Mouse (Mus musculus): Measurements from ENCODE around the gene Rptor.

Gene Rptor

DNA sequence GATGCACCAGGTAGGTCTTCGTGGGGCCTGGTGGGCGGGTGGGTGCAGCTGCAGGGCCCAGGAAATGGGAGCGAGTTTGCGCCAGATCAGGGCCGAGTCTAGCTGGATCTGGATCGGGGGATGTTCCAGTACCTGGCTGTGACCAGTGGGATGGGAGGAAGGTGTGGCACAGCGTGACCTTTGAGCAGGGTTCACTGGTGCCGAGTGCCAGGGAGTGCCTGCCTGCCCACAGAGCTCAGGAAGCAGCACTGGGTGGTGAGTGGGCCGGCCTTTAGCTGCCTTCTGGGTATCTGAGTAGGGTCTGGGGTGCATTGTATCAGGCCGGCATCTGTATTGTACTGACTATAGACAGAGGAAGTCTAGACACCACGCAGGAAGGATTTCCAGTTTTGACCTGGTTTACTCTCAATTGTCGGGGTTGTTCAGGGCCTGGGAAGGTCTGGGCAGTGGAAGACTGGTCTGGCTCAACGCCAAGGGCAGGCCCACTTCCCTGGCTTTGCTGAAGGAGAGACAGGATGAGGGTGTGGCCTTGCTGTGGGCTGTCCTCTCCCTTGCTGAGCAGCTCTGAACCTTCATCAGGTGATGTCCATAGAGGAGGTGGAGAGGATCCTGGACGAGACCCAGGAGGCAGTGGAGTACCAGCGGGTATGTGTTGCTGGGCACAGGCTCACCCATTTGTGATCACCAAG lies 313.5 kb downstream of the Rptor start:
- no peak for DNase-seq

DNA sequence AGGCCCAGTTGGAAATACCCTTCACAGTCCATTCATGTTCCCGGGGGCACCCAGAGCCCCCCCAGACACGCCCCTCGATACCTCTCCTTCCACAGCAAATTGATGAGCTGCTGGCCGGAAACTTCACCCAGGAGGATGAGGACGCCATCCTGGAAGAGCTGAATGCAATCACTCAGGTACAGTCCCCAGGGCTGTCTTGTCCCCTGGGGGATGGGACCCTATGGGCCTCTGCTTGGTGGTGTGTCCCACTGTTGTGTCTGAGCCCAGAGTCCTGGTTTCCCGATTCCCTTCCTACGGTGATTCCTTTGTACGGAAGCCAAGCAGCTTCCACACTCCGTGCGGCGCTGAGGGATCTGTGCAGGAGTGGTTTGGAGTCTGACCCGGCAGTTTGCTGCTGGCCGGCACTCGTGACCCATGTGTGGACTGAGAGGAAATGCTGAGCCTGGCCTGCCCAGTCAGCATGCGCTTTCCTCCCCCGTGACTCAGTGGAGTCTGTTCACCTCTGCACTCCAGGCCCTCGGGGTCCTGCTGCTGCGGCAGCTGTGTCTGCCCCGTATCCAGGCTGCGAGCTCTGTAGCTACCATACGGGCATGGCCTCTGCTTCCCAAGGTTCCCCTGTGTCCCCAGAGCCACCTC lies 314.2 kb downstream of the Rptor start:
- no peak for DNase-seq

DNA sequence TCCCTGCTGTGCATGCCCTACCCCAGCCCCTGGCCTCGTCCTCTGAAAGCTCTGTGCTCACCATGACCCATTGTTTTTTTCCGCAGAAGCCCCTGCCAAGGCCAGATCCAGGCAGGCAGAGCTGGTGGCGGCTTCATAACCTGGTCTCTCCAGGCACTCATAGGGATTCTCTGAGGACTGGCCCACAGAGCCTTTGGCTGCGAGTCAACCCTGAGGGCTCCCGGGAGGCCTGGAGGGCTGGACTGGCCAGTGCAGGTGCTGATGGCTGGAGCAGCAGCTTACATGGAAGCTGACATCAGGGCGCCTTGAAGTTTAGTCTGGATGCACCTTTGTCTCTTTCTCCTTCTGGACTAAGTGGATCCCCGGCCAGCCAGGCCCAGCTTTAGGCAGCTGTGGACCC lies 315.8 kb downstream of the Rptor start:
- DNase-seq: no peak

DNA sequence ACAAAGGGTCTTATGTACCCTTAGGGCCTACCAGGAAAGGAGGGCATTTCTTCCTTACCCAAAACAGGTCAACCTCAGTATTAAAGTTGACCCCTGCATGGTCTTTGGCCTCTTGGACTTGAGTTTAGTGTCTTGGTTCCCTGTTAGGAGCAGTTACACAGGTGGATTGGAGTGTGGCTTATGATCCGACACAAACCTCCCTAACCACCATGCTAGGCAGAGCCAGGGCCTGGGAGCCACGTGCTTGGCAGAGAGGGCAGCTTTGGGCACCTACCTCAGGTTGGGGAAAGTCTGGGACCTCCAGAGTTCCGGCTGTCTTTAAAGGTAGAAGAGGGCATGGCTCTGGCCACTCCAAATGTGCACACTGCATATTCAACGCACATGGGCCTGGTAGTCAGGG lies 316.7 kb downstream of the Rptor start:
- no peak for DNase-seq

DNA sequence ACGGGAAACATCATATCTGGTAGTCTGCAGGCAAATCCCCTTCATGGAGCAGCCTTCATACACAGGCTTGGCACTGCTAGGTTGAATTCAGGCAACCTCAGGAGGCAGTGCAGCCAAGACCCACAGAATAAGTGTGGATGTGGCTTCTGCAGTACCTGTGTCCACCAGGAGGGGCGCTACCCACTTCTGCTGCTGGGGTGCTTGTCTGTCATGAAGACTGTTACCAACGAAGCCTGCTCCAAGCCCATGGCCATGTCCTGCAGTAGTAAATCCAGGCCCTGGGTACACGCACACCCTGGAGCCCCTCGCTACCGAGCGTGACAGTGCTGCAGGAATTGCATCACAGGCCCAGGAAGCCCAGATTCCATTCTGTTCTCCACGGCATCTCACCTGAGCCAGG lies 317.2 kb downstream of the Rptor start:
- no peak for DNase-seq

DNA sequence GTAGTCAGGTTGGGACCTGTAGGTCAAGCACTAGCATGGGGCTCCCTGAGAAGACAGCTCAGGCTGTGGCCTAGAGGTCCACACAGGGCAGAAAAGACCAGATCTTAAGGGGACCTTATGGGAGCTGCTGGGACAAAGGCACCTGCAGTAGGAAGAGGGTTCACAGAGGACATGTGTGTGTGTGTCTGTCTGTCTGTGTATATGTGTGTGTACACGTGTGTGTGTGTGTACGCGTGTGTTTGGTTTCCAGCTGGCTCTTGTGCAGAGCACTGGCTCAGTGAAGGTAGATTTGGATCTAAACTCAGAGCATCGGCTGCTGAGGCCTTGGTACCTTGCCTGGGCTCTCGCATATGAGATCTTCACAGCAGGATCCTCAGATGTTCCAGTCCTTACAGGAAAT lies 318.0 kb downstream of the Rptor start:
- no peak for DNase-seq

DNA sequence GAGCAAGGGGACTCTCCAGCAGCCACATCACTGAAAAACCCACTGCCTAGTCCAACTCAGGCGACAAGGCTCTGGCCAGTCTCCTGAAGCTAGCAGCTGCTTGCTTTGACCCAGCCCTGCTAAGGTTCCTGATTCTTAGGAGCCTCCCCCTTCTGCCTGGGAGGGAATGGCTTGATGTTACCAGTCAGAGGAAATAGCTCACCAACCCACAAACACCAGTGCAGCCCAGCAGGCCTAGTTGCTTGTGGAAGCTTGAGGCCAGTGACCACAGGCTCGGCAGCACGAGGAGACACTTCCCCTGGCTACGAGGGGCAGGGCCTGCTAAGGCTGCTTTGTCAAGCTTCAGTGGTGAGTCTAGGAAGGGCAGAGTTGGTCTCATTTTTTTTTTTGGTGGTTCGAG lies 322.5 kb downstream of the Rptor start:
- no peak for DNase-seq

DNA sequence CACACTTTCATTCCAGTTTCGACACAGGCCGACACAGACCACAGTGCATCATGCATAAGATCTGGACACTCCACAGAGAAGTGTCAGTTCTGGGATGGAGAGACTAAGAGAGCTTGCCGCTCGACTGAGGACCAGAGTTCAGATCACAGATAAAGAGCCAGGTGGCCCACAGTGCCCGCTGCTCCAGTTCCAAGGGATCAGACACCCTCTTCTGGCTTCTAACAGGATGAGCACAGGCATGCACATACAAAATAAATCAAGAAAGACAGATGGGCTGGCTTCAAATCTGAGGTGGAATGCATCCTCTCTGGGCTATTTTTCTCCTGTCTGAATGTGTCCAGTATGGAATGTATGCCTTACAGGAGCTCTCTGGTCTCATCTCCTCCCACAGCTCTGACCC lies 324.1 kb downstream of the Rptor start:
- DNase-seq: no peak

DNA sequence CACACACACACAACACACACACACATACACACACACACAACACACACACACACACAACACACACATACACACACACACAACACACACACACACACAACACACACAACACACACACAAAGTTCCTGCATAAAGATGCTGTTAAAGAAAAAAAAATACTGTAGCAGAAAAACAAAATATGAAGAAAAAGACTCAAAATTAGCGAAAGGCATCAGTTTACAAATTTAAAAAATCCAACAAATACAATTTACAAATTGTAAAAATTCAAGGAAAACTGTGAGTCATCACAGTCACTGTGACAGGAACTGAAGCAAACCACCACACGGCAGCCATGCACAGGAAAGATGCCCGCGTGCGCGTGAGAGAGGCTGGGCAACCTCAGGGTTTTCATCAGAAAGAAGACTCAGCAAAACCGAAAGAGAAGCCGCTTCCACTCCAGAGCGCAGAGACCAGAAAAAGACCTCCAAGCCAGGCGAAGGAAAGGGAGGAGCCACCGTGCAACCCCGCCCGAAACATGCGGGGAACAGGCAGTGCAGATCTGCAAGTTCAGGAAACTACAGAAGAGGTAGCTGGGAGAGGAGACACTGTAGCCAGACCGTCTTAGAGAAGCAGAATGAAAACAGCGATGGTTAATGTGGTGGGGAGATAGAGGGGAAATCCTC lies 325.4 kb downstream of the Rptor start:
- DNase-seq: no peak

DNA sequence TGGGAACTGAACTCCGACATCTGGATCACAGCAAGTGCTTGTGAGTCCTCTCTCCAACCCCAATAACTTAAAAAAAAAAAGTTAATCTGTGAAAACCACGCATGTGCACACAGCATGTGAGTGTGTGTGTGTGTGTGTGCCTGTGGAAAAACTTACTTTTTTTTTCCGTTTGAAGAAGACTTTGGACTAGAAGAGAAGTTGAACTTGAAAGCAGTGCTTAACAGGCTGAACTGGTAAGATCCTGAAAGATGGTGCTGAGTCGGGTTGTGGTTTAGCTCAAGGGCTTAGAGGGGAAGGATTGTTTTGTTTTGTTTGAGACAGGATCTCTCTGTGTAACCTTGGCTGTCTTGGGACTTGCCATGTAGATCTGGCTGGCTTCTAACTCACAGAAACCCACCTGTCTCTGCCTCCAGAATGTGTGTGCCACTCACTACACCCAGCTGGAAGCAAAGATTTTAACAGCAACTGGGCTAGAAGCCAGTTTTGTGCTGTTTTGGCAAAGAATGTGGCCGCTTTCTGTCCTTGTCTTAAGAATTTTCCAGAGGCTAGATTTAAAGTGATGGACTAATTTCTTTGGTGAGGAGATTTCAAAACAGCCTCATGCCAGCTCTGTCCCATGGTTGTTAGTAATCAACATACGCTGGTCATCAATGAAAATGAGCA lies 327.0 kb downstream of the Rptor start:
- no peak for DNase-seq

DNA sequence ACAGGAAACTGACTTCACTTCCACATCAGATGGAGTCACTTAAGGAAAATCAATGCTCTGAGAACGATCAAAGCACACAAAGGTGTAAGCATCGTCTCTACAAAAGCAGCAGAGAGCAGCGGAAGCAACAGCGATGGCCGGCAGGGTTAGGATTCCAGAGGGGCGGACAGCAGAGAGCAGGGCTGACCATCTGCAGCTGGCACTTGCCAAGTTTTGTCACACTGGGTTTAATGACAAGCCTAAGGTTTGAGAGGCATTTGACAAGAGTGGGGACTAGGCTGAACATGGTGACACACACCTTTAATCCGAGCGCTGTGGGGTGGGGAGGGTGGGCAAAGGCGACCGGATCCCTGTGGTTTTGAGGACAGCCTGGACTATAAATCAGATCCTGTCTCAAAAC lies 329.1 kb downstream of the Rptor start:
- DNase-seq: no peak

DNA sequence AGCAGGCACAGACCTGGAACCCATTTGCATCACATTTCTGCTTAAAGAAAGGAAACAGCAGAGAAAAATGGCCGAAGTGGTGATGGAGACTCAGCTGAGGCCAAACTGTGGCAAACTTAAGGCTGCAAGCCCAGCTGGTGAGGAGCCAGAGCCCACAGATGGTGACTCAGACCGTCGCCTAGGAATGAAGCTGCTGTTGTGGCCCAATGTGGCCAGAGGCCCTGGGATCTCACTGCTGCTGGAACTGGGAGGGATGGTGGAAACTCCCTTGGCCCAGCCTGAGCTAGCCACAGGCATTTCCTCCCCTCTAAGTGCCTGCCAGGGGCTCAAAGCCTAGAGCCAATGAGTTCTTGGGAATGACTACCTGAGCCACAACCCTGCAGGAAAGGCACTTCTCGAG lies 330.4 kb downstream of the Rptor start:
- DNase-seq: no peak

DNA sequence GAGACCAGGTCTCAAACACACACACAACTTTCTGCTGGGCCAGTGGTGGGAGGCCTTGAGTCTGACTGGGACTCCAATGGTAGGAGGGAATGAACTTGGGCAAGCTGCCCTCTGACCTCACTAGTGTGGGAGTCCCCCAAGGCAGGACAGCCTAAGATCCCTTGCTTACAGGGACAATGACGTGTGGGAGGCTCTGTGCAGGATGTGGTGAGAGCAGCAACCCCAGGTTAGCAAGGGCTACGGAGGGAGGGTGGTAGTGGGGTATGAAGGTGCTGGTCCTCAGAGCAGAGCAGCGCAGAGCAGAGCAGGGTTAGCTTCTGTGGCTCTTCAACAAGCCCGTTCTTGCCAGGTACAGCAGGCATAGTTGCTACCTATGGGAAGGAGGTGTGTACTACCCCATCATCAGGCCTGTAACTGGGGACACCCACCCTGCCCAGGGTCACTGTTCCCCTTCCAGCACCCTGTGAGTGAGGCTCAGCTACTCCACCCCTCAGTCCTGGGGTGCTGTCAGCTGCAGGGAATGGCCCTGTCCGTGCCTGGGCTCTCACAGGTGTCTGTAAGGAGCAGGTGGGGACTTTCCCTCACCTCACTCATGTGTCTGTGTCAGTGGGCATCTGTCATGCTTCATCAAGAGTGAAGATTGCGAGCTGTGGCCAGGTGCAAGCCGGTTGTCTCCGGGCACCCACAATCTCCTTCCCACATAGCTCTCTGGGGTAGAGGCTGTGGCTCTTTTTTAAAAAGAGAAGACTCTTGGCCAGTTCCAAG lies 331.3 kb downstream of the Rptor start:
- DNase-seq: no peak

DNA sequence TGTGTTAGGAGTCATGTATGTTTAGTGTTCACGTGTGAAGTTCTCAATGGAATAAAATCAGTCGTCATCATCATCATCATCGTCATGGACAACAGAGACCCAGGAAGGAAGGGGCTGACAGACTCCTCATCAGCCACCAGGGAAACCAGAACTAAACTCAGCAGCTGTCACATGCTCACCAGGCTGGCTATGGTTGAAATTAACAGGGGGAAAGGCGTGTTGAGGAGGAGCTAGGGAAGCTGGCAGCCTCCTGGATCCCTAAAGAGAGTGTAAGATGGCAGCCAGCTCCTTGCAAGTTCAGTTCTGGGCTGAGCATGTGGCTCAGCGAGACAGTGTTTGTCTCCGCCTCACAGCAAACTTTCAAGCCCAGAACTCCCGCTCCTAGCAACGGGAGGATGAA lies 332.1 kb downstream of the Rptor start:
- DNase-seq: no peak

DNA sequence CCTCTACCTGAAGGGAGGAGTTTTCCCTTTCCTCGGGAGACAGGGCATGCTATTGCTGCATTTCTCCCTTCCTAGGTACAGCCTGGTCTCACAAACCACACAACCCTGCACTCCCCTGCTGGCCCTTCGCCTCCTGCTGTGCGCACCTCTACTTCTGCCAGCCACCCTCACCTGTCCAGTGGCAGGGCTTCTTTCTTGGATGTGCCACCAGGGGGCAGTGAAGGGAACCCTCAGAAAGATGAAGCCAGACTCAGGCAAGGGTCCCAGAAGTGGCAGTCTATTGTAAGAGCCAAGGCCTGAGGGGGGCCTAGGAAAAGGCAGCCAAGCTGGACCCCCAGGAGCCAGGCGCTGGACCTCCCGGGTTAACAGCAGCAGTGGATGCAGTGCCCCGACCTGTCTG lies 332.8 kb downstream of the Rptor start:
- peak; percentile 70 for DNase-seq

DNA sequence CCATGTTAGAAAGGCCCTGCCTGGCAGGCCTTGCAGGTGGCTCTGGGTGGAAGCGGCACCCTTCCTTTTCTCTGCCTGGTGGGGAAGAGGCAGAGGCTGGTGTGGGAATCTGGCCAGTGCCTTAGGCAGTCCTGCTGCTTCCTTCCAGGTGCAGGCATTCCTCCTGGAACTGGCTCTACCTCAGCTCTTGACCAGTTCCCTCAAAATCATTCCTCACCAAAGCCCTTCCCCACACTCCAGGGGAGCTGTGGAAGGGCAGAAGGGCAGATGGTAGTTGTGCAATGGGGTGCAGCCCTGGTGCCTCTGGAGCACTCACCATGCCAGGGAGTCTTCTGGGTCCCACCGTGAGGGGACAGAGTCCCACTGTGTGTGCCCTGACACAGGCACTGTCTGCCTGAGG lies 333.8 kb downstream of the Rptor start:
- DNase-seq: no peak

DNA sequence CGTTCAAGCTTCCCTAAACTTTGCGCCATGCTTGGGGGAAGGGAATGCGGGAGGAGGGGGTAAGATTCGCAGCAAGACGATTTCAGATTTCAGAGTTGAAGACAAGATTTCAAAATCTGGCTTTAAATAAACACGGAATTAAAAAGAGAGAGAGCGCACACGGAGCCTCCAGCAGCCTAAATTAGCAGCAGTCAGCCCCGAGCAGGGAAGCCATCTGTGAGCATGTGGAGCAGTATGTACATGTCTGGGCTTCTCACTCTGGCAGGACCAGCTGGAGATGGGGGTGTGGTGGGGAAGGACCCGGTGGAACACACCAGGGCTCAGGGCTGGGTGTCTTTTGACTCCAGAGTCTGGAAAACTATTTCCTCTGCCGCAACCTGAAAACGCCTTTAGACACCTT lies 334.5 kb downstream of the Rptor start:
- DNase-seq: no peak

DNA sequence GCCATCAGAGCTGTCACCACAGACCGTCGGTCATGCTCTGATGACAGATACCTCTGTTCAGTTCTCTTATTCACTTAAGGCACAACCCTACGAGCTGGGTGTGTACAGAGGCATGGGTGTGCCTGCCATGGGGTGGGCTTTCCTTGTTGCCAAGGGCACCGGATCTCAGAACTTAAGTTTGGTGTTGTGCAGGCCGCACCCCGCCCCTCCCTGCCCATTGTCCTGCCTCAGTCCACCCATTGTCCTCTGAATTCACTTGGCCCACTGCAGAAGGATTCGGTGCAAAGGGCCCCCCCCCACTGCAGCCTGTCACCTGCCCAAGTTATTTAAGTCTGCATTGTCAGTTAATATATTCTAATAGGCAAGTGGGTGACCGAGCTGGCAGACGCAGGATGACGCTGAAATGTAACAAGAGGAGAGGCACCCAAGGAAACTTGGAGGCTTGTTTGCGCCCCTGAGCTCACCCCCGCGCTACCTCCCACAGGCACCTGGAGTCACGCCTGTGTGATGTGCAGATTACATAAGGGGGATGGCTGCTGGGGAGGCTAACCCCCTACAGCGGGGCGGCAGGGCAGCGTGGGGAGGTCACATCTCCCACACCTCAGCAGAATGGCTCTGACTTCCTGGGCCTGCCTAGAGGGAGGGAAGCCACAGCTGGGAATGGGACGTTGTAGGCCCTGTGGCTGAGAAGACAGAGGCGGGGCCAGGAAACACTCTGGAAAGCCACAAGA lies 335.2 kb downstream of the Rptor start:
- DNase-seq: peak; percentile 36

DNA sequence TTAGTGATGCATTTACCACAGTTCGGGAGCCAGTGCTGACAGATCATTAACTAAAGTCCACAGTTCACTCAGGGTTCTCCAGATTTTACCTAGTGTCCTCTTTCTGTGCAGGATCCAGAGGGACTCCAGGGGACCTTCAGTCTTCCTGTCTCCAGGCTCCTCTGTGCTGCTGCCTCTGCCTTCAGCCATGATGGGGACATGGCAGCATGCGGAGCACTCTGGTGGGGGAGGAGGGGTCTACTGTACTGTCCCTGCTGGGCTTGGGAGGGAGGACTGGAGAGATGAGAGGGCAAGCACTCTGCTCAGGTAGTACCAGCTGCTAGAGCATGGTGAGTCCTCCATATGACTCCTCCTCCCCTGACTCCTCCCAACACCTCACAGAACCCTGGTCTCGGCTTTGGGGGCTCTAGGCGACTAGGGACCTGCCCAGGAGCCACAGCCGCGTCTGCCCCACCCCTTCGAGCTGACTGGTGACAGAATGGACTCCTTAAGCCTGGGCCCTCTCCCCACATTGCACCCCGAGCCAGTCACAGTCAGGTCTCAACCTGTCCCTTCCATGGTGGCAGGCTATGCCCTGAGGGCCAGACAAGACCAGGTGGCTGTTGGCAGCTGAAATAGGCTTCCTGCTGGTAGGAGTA lies 336.5 kb downstream of the Rptor start:
- peak; percentile 52 for DNase-seq

DNA sequence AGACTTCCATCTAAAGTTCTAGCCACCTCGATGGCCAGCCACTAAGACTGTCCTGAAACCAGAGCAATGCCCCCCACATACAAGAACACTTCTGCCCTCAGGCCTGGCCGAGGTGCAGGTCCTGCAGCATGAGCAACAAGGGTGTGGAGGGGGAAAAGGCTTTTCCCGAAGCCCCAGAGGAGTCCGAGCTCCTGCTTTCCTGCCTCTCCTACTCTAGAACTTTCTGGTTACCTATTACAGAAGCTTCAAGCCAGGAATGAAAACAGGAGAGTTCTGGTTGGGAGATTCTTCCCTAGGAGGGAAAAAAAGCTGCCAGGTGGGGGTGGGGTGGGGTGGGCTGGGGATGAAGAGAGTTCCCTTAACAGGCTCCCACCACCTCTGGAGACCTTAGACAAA lies 337.0 kb downstream of the Rptor start:
- no peak for DNase-seq

DNA sequence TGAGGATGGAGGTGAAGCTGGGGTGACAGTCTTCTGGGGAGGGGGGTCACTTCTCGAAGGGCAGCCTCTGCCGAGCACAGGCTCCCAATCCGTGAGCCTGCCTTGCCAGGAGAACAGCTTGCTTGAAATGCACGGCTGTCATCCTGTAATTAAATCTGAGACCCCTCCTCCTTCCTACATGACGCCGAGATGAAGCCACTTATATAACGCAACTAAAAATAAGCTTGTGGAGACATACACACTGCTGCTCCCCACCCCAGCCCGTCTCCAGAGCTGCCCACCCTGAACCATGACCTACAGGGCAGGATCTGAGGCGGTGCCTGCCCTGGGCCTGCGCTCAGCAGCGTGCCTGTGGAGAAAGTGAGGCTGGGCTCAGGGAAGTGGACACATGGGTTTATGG lies 337.4 kb downstream of the Rptor start:
- DNase-seq: peak; percentile 41

DNA sequence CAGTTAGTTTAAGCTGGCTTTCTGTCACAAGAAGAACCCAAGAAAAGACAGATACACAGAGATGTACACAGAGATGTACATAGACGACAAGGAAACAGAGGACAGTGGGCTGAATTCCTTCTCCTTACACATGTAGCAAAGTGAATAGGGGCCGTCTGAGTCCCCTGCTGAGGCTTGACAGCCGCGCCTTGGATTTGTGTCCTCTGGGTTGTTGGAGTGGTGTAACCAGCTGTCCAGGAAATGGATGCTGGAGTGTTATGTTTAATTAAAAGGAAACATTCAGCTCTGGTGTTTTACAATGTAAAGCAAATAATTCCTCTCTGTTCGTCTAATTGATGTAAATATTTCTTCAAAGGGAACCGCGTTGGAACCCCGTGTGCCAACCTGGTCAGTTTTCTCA lies 339.1 kb downstream of the Rptor start:
- DNase-seq: peak; percentile 50
